In genomic region chr11:111016206-111016605, GRCm38 (mm10) we compare ENCODE assay signal across 23 mouse cellular contexts. TPM values are rescaled to one million over a fixed set of nuclear protein-coding genes. Genes with fewer than 3 reads are reported as not detected.
A peak's percentile ranks its signal among the peaks of the same experiment; 100 is the strongest.
DNase-seq lines count a peak whose midpoint lies in the region; ATAC-seq lines count a peak whose summit lies in the region.
"Had no signal": no experiment of that assay in that cellular context is flagged by ENCODE, and none has a peak within 500 bp of the region (broad histone marks: within the 10 kb centered on the region; RNA-seq: fewer than 3 reads in every experiment).

No protein-coding gene starts in this region.

- no peak overlapping the region for H3K4me3 ChIP-seq in heart, embryonic 10.5 days
- no peak overlapping the region for H3K4me3 ChIP-seq in midbrain, embryonic 11.5 days (ENCODE audit: low read depth, low read length)
- H3K4me3 ChIP-seq in midbrain, embryonic 10.5 days, result no peak overlapping the region

- WGBS in heart, embryonic 10.5 days, result 90% methylated on average over 3 of the region's 3 CpGs
- WGBS in midbrain, embryonic 11.5 days, result 93% methylated on average over 3 of the region's 3 CpGs
- WGBS in midbrain, embryonic 10.5 days, result 93% methylated on average over 3 of the region's 3 CpGs

- H3K36me3 ChIP-seq in heart, embryonic 10.5 days, result no peaks in the 10 kb centered on the region
- H3K36me3 ChIP-seq in midbrain, embryonic 11.5 days (ENCODE audit: control insufficient read depth, insufficient read depth, low read length), result no peaks in the 10 kb centered on the region
- no peaks in the 10 kb centered on the region for H3K36me3 ChIP-seq in midbrain, embryonic 10.5 days
- H3K36me3 ChIP-seq: G1E had no signal

- no peak overlapping the region for H3K9ac ChIP-seq in midbrain, embryonic 11.5 days (ENCODE audit: low read length)

- no peaks in the 10 kb centered on the region for H3K4me1 ChIP-seq in heart, embryonic 10.5 days
- no peaks in the 10 kb centered on the region for H3K4me1 ChIP-seq in midbrain, embryonic 11.5 days (ENCODE audit: control insufficient read depth, insufficient read depth, low read length)
- H3K4me1 ChIP-seq in midbrain, embryonic 10.5 days, result peaks cover 7% of the 10 kb centered on the region

- no peaks in the 10 kb centered on the region for H3K9me3 ChIP-seq in heart, embryonic 10.5 days
- no peaks in the 10 kb centered on the region for H3K9me3 ChIP-seq in midbrain, embryonic 11.5 days (ENCODE audit: control insufficient read depth, low read length)
- no peaks in the 10 kb centered on the region for H3K9me3 ChIP-seq in midbrain, embryonic 10.5 days (replicated peaks)

- DNase-seq in cerebellum, postnatal 10 days, result peak; percentile 62 to 68
- DNase-seq in cerebellum, adult 11 months, result no peak
- DNase-seq in cerebellum, postnatal 14 days, result peak; percentile 42 to 61
- DNase-seq in cerebellum, postnatal 36 days, result no peak
- DNase-seq in heart, adult 11 months, result peak; percentile 29
- DNase-seq in heart, embryonic 10.5 days (ENCODE audit: low spot score), result no peak
- DNase-seq in midbrain, embryonic 11.5 days (ENCODE audit: low spot score, missing footprints), result peak; percentile 28
- no peak for DNase-seq in midbrain, embryonic 10.5 days (ENCODE audit: low spot score)
- DNase-seq: adrenal gland, adult 2 months; adrenal gland, adult 8-10 months; adrenal gland, postnatal 10 days; adrenal gland, postnatal 14 days; adrenal gland, postnatal 25 days; adrenal gland, postnatal 36 days; B cell, adult 2 months; cerebellum, adult 11-12 months; cerebellum, adult 18-20 months had no signal

- H3K27me3 ChIP-seq in heart, embryonic 10.5 days (ENCODE audit: insufficient read depth, poor library complexity, severe bottlenecking), result no peaks in the 10 kb centered on the region
- no peaks in the 10 kb centered on the region for H3K27me3 ChIP-seq in midbrain, embryonic 11.5 days (ENCODE audit: control insufficient read depth, insufficient read depth, low read length)
- H3K27me3 ChIP-seq in midbrain, embryonic 10.5 days (ENCODE audit: low read depth, poor library complexity, severe bottlenecking), result no peaks in the 10 kb centered on the region
- H3K27me3 ChIP-seq: CH12.LX, Patski had no signal

- H3K27ac ChIP-seq in heart, embryonic 10.5 days, result no peak overlapping the region
- H3K27ac ChIP-seq in midbrain, embryonic 11.5 days (ENCODE audit: low read depth, low read length), result no peak overlapping the region
- H3K27ac ChIP-seq in midbrain, embryonic 10.5 days (replicated peaks), result no peak overlapping the region

- no peak for ATAC-seq in midbrain, embryonic 11.5 days (ENCODE audit: low FRiP score)
- ATAC-seq: activated CD4-positive, CD25-positive, alpha-beta regulatory T cell, adult 4 months; CD4-positive, CD25-positive, alpha-beta regulatory T cell, adult 4 months; Patski had no signal

- no peak overlapping the region for H3K4me2 ChIP-seq in midbrain, embryonic 11.5 days

RNA-seq across cellular contexts. Expression of gene Kcnj16, which starts 48.4 kb away (rescaled TPM):
- polyA plus RNA-seq in heart, embryonic 10.5 days (2016; fragmentation: Nextera tagmentation; extraction: Ambion mirVana), result 0.04 and 0.05 TPM in 2 replicates
- polyA plus RNA-seq in midbrain, embryonic 11.5 days (2014; fragmentation: Nextera tagmentation; extraction: Ambion mirVana), result 0.04 TPM in 1 of 2 replicates, not detected in the other
- 0.06 TPM in 1 of 2 replicates, not detected in the other for polyA plus RNA-seq in midbrain, embryonic 10.5 days (2016; fragmentation: Nextera tagmentation; extraction: Ambion mirVana)
- polyA plus RNA-seq: adrenal gland, adult 2 months; C2C12; G1E had no signal

RNA-seq across cellular contexts. Expression of gene Kcnj2, which starts 49.8 kb away (rescaled TPM):
- polyA plus RNA-seq in heart, embryonic 10.5 days (2016; fragmentation: Nextera tagmentation; extraction: Ambion mirVana), result 2.1 and 2.2 TPM in 2 replicates
- 0.50 and 0.51 TPM in 2 replicates for polyA plus RNA-seq in midbrain, embryonic 11.5 days (2014; fragmentation: Nextera tagmentation; extraction: Ambion mirVana)
- 0.65 and 0.94 TPM in 2 replicates for polyA plus RNA-seq in midbrain, embryonic 10.5 days (2016; fragmentation: Nextera tagmentation; extraction: Ambion mirVana)
- polyA plus RNA-seq: CD4-positive, CD25-positive, alpha-beta regulatory T cell, adult 4 months; G1E had no signal

Comparison
In these comparisons a context has a peak if more than half of its experiments do, and no peak if none do; other contexts are left out.
1. DNase-seq: peak in cerebellum, postnatal 10 days (2 of 2), cerebellum, postnatal 14 days (2 of 2), heart, adult 11 months (single experiment) and midbrain, embryonic 11.5 days (single experiment); none in cerebellum, adult 11 months (single experiment), cerebellum, postnatal 36 days (0 of 2), heart, embryonic 10.5 days (single experiment) and midbrain, embryonic 10.5 days (single experiment).